Mouse (Mus musculus): Measurements from ENCODE around the gene Shc2. TPM values are rescaled to one million over a fixed set of nuclear protein-coding genes. Genes with fewer than 3 reads are reported as not detected.
A peak's percentile ranks its signal among the peaks of the same experiment; 100 is the strongest.

Shc2 gene
- polyA plus RNA-seq, 1 experiment from 2014 or later = 0.04 TPM

DNA sequence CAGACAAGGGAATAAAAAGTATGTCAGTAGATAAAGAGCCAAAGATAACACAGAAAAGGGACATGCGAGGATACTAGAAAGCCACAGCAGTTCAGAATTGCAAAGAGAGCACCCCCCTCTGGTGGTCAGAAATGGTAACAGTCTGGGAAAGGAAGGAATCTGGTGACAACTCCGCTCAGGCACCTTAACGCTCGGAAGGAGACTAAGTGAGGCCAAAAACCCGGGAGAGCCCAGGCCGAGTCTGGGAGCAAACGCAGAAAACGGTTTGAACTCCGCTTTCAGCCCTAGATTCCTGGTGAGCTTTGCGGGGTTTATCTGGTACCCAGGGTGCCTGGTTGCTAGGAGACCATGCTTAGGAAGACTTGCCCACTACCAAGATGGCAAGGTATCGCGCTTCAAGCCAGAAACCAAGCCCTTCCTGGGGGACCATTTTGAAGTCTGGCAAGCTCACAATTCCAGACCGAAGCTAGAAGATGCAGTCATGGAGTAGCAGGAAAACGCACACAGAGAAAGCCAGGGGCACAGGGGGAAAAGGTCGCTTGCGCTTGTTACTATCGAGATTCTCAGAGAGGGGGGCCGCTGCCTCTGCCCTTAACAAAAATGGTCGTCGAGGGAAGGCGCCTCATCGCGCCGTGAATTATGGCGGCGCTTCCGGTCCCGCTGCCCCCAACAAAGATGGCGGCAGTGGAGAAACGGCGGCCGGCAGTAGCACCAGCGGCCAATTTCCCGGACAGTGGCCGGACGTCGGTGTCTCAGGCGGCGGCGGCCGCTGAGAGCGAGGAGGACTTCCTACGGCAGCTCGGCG is 31.3 kb upstream of the Shc2 start, which contains the start of gene Tpgs1:
Gene Tpgs1 (plus strand): TSS at position 599 of the 805 bp plus-strand sequence.
- DNase-seq (ENCODE audit: low read depth, low spot score) (peak; percentile 78), ATAC-seq (peak; percentile 81)
- H3K27me3 ChIP-seq = no peaks in the 10 kb centered on the region
- ChIA-PET CTCF (interaction anchor here (0.9 to 2.1 kb wide), 6 partner anchors 8 to 913 kb away, joined by 3 to 7 read pairs (median 4); no protein-coding TSS in a partner anchor), POLR2A (interaction anchor here (2.2 kb wide), 1 partner anchor 13 kb away, joined by 9 read pairs; the partner anchor contains the start of gene Cdc34)
- in situ Hi-C loops (cut with MboI; ENCODE audit: low pct_unique_long_range_greater_than_20kb) = no loop called here
- no peak for TF ChIP-seq CTCF (IDR thresholded peaks at IDR 0.05)

GRCm38 (mm10) chr10:79668076-79668475 is 30.4 kb upstream of the Shc2 start:
- ATAC-seq = no peak
- no peaks in the 10 kb centered on the region for H3K27me3 ChIP-seq
- no peak for TF ChIP-seq CTCF (IDR thresholded peaks at IDR 0.05)
- ChIA-PET POLR2A (no interaction called here), CTCF (interaction anchor here (0.8 to 2.7 kb wide), 6 partner anchors 12 to 912 kb away, joined by 3 to 12 read pairs (median 4); no protein-coding TSS in a partner anchor)
- in situ Hi-C loops (cut with MboI; ENCODE audit: low pct_unique_long_range_greater_than_20kb) = no loop called here
- DNase-seq (ENCODE audit: low read depth, low spot score) = no peak

DNA sequence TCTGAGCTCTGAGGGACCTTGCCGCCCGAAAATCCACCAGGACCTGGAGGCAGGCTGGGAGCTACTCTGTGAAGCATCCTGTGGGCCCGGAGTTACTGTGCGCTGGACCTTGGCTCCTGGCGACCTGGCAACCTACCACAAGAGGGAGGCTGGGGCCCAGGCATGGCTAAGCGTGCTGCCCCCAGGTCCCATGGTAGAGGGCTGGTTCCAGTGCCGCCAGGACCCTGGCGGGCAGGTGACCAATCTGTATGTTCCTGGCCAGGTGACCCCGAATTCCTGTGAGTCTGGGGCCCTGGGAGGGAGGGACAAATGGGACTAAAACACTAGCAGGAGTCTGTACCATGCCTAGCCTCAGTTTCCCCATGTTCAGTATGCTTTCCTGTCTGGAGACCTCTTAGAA is 28.8 kb upstream of the Shc2 start:
- in situ Hi-C loops (cut with MboI; ENCODE audit: low pct_unique_long_range_greater_than_20kb) = no loop called here
- ChIA-PET POLR2A (no interaction called here), CTCF (interaction anchor here (2.7 kb wide), 1 partner anchor 71 kb away, joined by 12 read pairs; no protein-coding TSS in a partner anchor)
- H3K27me3 ChIP-seq = no peaks in the 10 kb centered on the region
- no peak for TF ChIP-seq CTCF (IDR thresholded peaks at IDR 0.05)
- ATAC-seq (no peak), DNase-seq (ENCODE audit: low read depth, low spot score) (no peak)

GRCm38 (mm10) chr10:79665051-79665450 is 27.3 kb upstream of the Shc2 start:
- in situ Hi-C loops (cut with MboI; ENCODE audit: low pct_unique_long_range_greater_than_20kb) = no loop called here
- no peaks in the 10 kb centered on the region for H3K27me3 ChIP-seq
- no peak for TF ChIP-seq CTCF (IDR thresholded peaks at IDR 0.05)
- ChIA-PET CTCF (interaction anchor here (1.6 kb wide), 1 partner anchor 70 kb away, joined by 7 read pairs; no protein-coding TSS in a partner anchor), POLR2A (interaction anchor here (0.5 kb wide), 1 partner anchor 1833 kb away, joined by 3 read pairs; no protein-coding TSS in a partner anchor)
- DNase-seq (ENCODE audit: low read depth, low spot score) (no peak), ATAC-seq (no peak)

DNA sequence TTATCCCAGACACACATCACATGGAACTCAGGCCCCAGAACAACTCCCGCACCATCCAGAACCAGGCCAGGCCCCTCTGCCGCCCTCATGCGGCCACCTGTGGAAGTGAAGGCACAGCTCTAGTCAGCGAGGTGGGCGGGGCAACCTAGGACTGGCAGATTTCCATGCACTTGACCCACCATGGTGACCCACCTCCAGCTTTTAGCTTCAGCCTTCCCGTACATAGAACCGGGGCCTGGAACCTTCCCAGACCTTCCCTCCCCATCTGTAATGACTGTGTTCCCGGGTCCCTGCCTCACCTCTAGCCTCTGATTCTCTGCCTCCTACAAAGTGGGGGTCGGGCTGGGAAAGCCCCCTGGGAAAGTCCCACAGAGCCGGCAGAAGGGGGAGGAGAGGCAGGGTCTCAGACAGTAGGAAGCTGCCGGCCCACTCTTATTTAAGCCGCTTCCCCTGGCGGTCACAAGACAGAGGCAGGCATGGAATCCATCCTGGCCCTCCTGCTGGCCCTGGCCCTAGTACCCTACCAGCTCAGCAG is 26.5 kb upstream of the Shc2 start, which contains the start of gene Madcam1:
Gene Madcam1 (plus strand): TSS at position 429 of the 535 bp plus-strand sequence.
- no peak for TF ChIP-seq CTCF (IDR thresholded peaks at IDR 0.05)
- ChIA-PET POLR2A (no interaction called here), CTCF (interaction anchor here (1.6 kb wide), 1 partner anchor 69 kb away, joined by 7 read pairs; no protein-coding TSS in a partner anchor)
- no peaks in the 10 kb centered on the region for H3K27me3 ChIP-seq
- DNase-seq (ENCODE audit: low read depth, low spot score) (no peak), ATAC-seq (peak; percentile 55)
- in situ Hi-C loops (cut with MboI; ENCODE audit: low pct_unique_long_range_greater_than_20kb) = no loop called here

DNA sequence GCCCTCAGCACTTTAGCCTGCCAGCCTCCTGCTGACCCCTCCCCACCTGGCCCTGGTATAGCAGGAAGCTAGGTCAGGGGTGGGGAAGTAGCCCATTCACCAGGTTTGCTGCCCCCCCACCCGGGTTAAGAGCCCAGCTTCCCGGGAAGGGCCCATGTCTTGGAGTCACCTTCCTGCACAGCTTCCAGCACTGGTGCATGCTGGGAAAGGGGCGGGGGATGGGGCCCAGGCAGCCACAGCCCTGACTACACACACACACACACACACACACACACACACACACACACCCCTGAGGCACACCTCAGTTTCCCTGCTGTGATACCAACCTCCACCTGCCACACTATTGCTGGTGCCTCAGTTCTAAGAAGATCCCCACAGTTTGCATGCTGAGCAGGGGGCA is 24.1 kb upstream of the Shc2 start:
- ATAC-seq (no peak), DNase-seq (ENCODE audit: low read depth, low spot score) (no peak)
- H3K27me3 ChIP-seq = no peaks in the 10 kb centered on the region
- in situ Hi-C loops (cut with MboI; ENCODE audit: low pct_unique_long_range_greater_than_20kb) = no loop called here
- CTCF ChIA-PET = no interaction called here
- no peak for TF ChIP-seq CTCF (IDR thresholded peaks at IDR 0.05)
- POLR2A ChIA-PET = no interaction called here

GRCm38 (mm10) chr10:79660298-79660697 is 22.6 kb upstream of the Shc2 start:
- in situ Hi-C loops (cut with MboI; ENCODE audit: low pct_unique_long_range_greater_than_20kb) = no loop called here
- no peak for TF ChIP-seq CTCF (IDR thresholded peaks at IDR 0.05)
- ChIA-PET CTCF (no interaction called here), POLR2A (no interaction called here)
- ATAC-seq = no peak
- H3K27me3 ChIP-seq = no peaks in the 10 kb centered on the region
- no peak for DNase-seq (ENCODE audit: low read depth, low spot score)

DNA sequence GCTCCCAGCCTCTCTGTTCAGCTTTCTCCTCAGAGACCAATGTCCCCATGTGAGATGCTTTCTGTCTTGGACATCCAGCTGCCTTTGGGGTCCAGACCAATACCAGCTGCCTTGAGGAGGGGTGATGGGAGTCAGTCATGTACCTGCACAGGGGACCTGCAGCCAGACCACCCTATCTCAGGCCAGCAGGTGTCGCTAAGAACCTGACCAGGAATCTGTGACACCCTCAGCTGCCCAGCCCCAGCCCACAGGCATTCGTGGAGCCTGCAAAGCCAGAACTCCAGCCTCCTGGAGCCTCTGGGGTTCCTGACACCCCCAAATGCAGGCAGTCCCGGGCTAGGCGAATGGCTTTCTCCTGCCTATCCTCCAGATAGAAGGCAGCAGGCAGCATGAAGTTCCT is 21.1 kb upstream of the Shc2 start:
- ATAC-seq (no peak), DNase-seq (ENCODE audit: low read depth, low spot score) (no peak)
- ChIA-PET CTCF (interaction anchor here (1.1 kb wide), 1 partner anchor 9 kb away, joined by 3 read pairs; no protein-coding TSS in a partner anchor), POLR2A (no interaction called here)
- no peak for TF ChIP-seq CTCF (IDR thresholded peaks at IDR 0.05)
- in situ Hi-C loops (cut with MboI; ENCODE audit: low pct_unique_long_range_greater_than_20kb) = no loop called here
- H3K27me3 ChIP-seq = peaks cover 6% of the 10 kb centered on the region

- H3K27me3 ChIP-seq = peaks cover 21% of the 10 kb centered on the region
- TF ChIP-seq CTCF (IDR thresholded peaks at IDR 0.05) = no peak
- DNase-seq (ENCODE audit: low read depth, low spot score) (no peak), ATAC-seq (no peak)
- ChIA-PET POLR2A (no interaction called here), CTCF (interaction anchor here (1.5 kb wide), 1 partner anchor 60 kb away, joined by 3 read pairs; no protein-coding TSS in a partner anchor)
- in situ Hi-C loops (cut with MboI; ENCODE audit: low pct_unique_long_range_greater_than_20kb) = no loop called here
Observed at GRCm38 (mm10) chr10:79654946-79655395, 17.3 kb upstream of the Shc2 start.

DNA sequence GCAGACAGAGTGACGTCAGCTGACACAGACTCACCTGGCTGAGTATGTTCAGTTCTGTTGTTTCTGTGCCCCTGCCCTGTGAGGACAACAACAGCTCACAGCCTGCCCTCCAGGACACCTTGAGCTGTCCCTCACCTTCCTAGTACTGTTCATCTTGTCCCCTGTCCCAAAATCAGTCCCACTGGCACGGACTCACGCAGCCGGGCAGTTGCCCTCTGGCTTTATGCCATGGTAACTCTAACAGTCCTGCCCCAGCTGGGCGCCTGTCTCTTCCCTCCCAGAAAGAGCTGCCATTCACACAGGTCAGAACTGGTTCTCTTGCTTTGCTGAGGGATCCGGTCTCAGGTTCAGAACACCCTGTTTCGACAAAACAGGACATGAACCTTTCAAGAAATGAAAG is 15.1 kb upstream of the Shc2 start:
- ChIA-PET CTCF (interaction anchor here (1.2 to 1.7 kb wide), 2 partner anchors 15 to 58 kb away, joined by 3 to 5 read pairs; no protein-coding TSS in a partner anchor), POLR2A (no interaction called here)
- TF ChIP-seq CTCF (IDR thresholded peaks at IDR 0.05) = no peak
- H3K27me3 ChIP-seq = peaks cover 21% of the 10 kb centered on the region
- ATAC-seq (no peak), DNase-seq (ENCODE audit: low read depth, low spot score) (no peak)
- in situ Hi-C loops (cut with MboI; ENCODE audit: low pct_unique_long_range_greater_than_20kb) = no loop called here

Measured in Patski (cell line).